Mouse (Mus musculus) forebrain, embryonic 11.5 days (tissue): Measurements from ENCODE around the gene Scrt2. TPM values are rescaled to one million over a fixed set of nuclear protein-coding genes. Genes with fewer than 3 reads are reported as not detected.

Experiments
- ATAC-seq: fragments of 200-750 bp; cut with Nextera tagmentation; replicated peaks from 2 replicates; pipeline ENCODE4 v1.8.0; 2017; ENCODE audit warnings: moderate TSS enrichment; ENCODE audit not compliant: low FRiP score
- DNase-seq: peaks from one replicate; pipeline ENCODE4 v3.0.0-alpha.2; 2017; ENCODE audit warnings: low spot score
- H3K27ac ChIP-seq: fragments of 300-500 bp; sonication (generic); 2 replicates; pipeline ENCODE4 v1.5.1; 2014; ENCODE audit warnings: low read depth, low read length
- H3K27me3 ChIP-seq: fragments of 300-500 bp; sonication (generic); 2 replicates; pipeline ENCODE4 v1.6.1; 2014; ENCODE audit warnings: mild to moderate bottlenecking, low read length, mixed read lengths; ENCODE audit not compliant: control insufficient read depth, insufficient read depth
- H3K36me3 ChIP-seq: fragments of 300-500 bp; sonication (generic); 2 replicates; pipeline ENCODE4 v1.6.1; 2014; ENCODE audit warnings: mild to moderate bottlenecking, low read length, moderate library complexity, mixed read lengths; ENCODE audit not compliant: control insufficient read depth, insufficient read depth
- H3K4me1 ChIP-seq: fragments of 300-500 bp; sonication (generic); replicated peaks from 2 replicates; pipeline ENCODE4 v1.6.1; 2014; ENCODE audit warnings: low read length, mixed read lengths; ENCODE audit not compliant: control insufficient read depth, insufficient read depth
- H3K4me2 ChIP-seq: fragments of 300-500 bp; sonication (generic); 2 replicates; pipeline ENCODE4 v1.6.1; 2014; ENCODE audit warnings: low read depth, mild to moderate bottlenecking, low read length, moderate library complexity, mixed read lengths; ENCODE audit not compliant: severe bottlenecking
- H3K4me3 ChIP-seq: fragments of 300-500 bp; sonication (generic); 2 replicates; pipeline ENCODE4 v1.5.1; 2014; ENCODE audit warnings: low read depth, low read length
- H3K9ac ChIP-seq: fragments of 300-500 bp; sonication (generic); 2 replicates; pipeline ENCODE4 v1.6.1; 2014; ENCODE audit warnings: low read length
- H3K9me3 ChIP-seq: fragments of 300-500 bp; sonication (generic); 2 replicates; pipeline ENCODE4 v1.6.1; 2016; ENCODE audit warnings: low read length, mixed read lengths; ENCODE audit not compliant: control insufficient read depth
- WGBS: fragments of 180-500 bp; shearing (Covaris S2); extraction: QIAGEN DNeasy Blood & Tissue Kit; methylation state at CpG from one replicate; pipeline ENCODE4 v1.1.7; 2014; 5-methylcytosine and 5-hydroxymethylcytosine counted together
- polyA plus RNA-seq: library from polyadenylated mRNA; unstranded; fragments of >200 nt; fragmentation: Nextera tagmentation; extraction: Ambion mirVana; gene quantifications from 2 replicates; pipeline ENCODE4 v1.2.1, GENCODE M21; 2014

Scrt2 gene
- 10.0 and 11.3 TPM in 2 replicates for polyA plus RNA-seq

GRCm38 (mm10) chr2:152080685-152081541, at the start of gene Scrt2:
TSS of gene Scrt2 (plus strand) at chr2:152081529.
- Histone ChIP-seq H3K9ac (peak within 1 kb of the TSS; percentile 85), H3K27me3 (peaks cover 19% of the 10 kb centered on the region)

GRCm38 (mm10) chr2:152040101-152040500, 41.2 kb upstream of the Scrt2 start:
- Histone ChIP-seq H3K27me3 (no peaks in the 10 kb centered on the region), H3K9ac (no peak overlapping the region), H3K9me3 (no peaks in the 10 kb centered on the region), H3K4me3 (no peak overlapping the region), H3K36me3 (no peaks in the 10 kb centered on the region), H3K4me2 (no peak overlapping the region), H3K27ac (no peak overlapping the region), H3K4me1 (no peaks in the 10 kb centered on the region)
- no peak for DNase-seq
- no peak for ATAC-seq

More at GRCm38 (mm10) chr2:152080685-152081541, at the start of gene Scrt2:
- H3K4me3 ChIP-seq, result peak within 1 kb of the TSS; percentile 64
- no peaks in the 10 kb centered on the region for H3K36me3 ChIP-seq
- H3K27ac ChIP-seq, result peak within 1 kb of the TSS; percentile 88
- DNase-seq (peak; percentile 79), ATAC-seq (peak; percentile 77)
- under 1% methylated on average over 24 of the region's 24 CpGs for WGBS
- peak within 1 kb of the TSS; percentile 80 for H3K4me2 ChIP-seq
- H3K4me1 ChIP-seq, result peaks cover 14% of the 10 kb centered on the region; the same call in 1 of the 2 replicates
- H3K9me3 ChIP-seq, result no peaks in the 10 kb centered on the region

- Histone ChIP-seq H3K4me3 (no peak overlapping the region), H3K4me2 (peak overlapping the region; percentile 97; the same call in 1 of the 2 replicates), H3K9ac (peak overlapping the region; percentile 76; the same call in 1 of the 2 replicates), H3K27ac (peak overlapping the region; percentile 85), H3K4me1 (peaks cover 38% of the 10 kb centered on the region), H3K27me3 (peaks cover 12% of the 10 kb centered on the region), H3K36me3 (no peaks in the 10 kb centered on the region), H3K9me3 (no peaks in the 10 kb centered on the region)
- WGBS, result 2% methylated on average over 25 of the region's 25 CpGs
- ATAC-seq (peak; percentile 21), DNase-seq (peak; percentile 73)
Measured at GRCm38 (mm10) chr2:152047116-152048002, 34.0 kb upstream of the Scrt2 start.

GRCm38 (mm10) chr2:152048003-152048980, 33.0 kb upstream of the Scrt2 start:
- under 1% methylated on average over 75 of the region's 82 CpGs for WGBS

GRCm38 (mm10) chr2:152048981-152049441, 32.3 kb upstream of the Scrt2 start:
- Histone ChIP-seq H3K9me3 (no peaks in the 10 kb centered on the region), H3K4me3 (peak overlapping the region; percentile 43), H3K36me3 (no peaks in the 10 kb centered on the region), H3K4me2 (peak overlapping the region; percentile 97), H3K9ac (peak overlapping the region; percentile 76), H3K27me3 (peaks cover 12% of the 10 kb centered on the region), H3K27ac (peak overlapping the region; percentile 85), H3K4me1 (peaks cover 38% of the 10 kb centered on the region)
- peak; percentile 79 for DNase-seq
- under 1% methylated on average over 17 of the region's 24 CpGs for WGBS
- ATAC-seq, result peak; percentile 57

More at GRCm38 (mm10) chr2:152048003-152048980, 33.0 kb upstream of the Scrt2 start:
- H3K9me3 ChIP-seq, result no peaks in the 10 kb centered on the region
- no peaks in the 10 kb centered on the region for H3K36me3 ChIP-seq
- peak overlapping the region; percentile 76 for H3K9ac ChIP-seq
- DNase-seq, result peak; percentile 85
- peaks cover 38% of the 10 kb centered on the region for H3K4me1 ChIP-seq
- H3K27ac ChIP-seq, result peak overlapping the region; percentile 85
- peak overlapping the region; percentile 43 for H3K4me3 ChIP-seq
- H3K27me3 ChIP-seq, result peaks cover 12% of the 10 kb centered on the region
- ATAC-seq, result peak; percentile 64
- H3K4me2 ChIP-seq, result peak overlapping the region; percentile 97

GRCm38 (mm10) chr2:152049611-152050270, 31.6 kb upstream of the Scrt2 start:
- Histone ChIP-seq H3K36me3 (no peaks in the 10 kb centered on the region), H3K9me3 (no peaks in the 10 kb centered on the region), H3K27ac (peak overlapping the region; percentile 85), H3K4me1 (peaks cover 38% of the 10 kb centered on the region), H3K9ac (peak overlapping the region; percentile 76), H3K4me3 (peak overlapping the region; percentile 0; the same call in 1 of the 2 replicates), H3K27me3 (peaks cover 12% of the 10 kb centered on the region), H3K4me2 (peak overlapping the region; percentile 97)
- peak; percentile 59 for DNase-seq
- ATAC-seq, result peak; percentile 15; the same call in 1 of the 2 replicates
- WGBS, result 2% methylated on average over 13 of the region's 13 CpGs

- Histone ChIP-seq H3K4me1 (peaks cover 38% of the 10 kb centered on the region), H3K27ac (peak overlapping the region; percentile 85), H3K27me3 (peaks cover 12% of the 10 kb centered on the region), H3K4me2 (peak overlapping the region; percentile 97), H3K9me3 (no peaks in the 10 kb centered on the region), H3K36me3 (no peaks in the 10 kb centered on the region), H3K4me3 (no peak overlapping the region; the same call in 1 of the 2 replicates), H3K9ac (peak overlapping the region; percentile 76)
- DNase-seq, result no peak
- ATAC-seq, result peak; percentile 60
- WGBS, result 2% methylated on average over 7 of the region's 7 CpGs
Measured at GRCm38 (mm10) chr2:152050316-152050715, 31.0 kb upstream of the Scrt2 start.
